Mouse (Mus musculus): ENCODE measurements around the gene Kars. TPM values are rescaled to one million over a fixed set of nuclear protein-coding genes. Genes with fewer than 3 reads are reported as not detected.

Gene Kars
- polyA plus RNA-seq, 1 experiment from 2014 or later = 168 TPM

Other genes with a start within 250 kb of the Kars start
- gene Cfdp1, start 157.0 kb downstream of the Kars start, polyA plus RNA-seq (2015; fragmentation: Nextera tagmentation; extraction: Ambion mirVana) = 201 TPM in 2 replicates
- 4.3 and 4.9 TPM in 2 replicates for gene Tmem170, start 134.6 kb downstream of the Kars start, polyA plus RNA-seq (2015; fragmentation: Nextera tagmentation; extraction: Ambion mirVana)
- gene Chst5, start 100.9 kb downstream of the Kars start, polyA plus RNA-seq (2015; fragmentation: Nextera tagmentation; extraction: Ambion mirVana) = 3.2 and 4.9 TPM in 2 replicates
- gene Tmem231, start 77.4 kb downstream of the Kars start, polyA plus RNA-seq (2015; fragmentation: Nextera tagmentation; extraction: Ambion mirVana) = 17.6 and 18.9 TPM in 2 replicates
- gene Gabarapl2, start 70.6 kb downstream of the Kars start, polyA plus RNA-seq (2015; fragmentation: Nextera tagmentation; extraction: Ambion mirVana) = 431 and 452 TPM in 2 replicates
- gene Adat1, start 19.0 kb downstream of the Kars start, polyA plus RNA-seq (2015; fragmentation: Nextera tagmentation; extraction: Ambion mirVana) = 7.8 and 8.0 TPM in 2 replicates
- gene Terf2ip, start 75 bp upstream of the Kars start, polyA plus RNA-seq (2015; fragmentation: Nextera tagmentation; extraction: Ambion mirVana) = 63.9 and 68.4 TPM in 2 replicates
- 0.69 and 0.79 TPM in 2 replicates for gene Gm6793, start 3.7 kb upstream of the Kars start, polyA plus RNA-seq (2015; fragmentation: Nextera tagmentation; extraction: Ambion mirVana)

All from hindbrain, embryonic 15.5 days (tissue).